Mouse (Mus musculus): Measurements from ENCODE around the gene Galk1.

The Galk1 gene

GRCm38 (mm10) chr11:116012262-116012947, at the start of gene Galk1:
Galk1 (minus strand) TSS chr11:116012719.
- peak; percentile 56 for DNase-seq (ENCODE audit: low read depth, low spot score)

- DNase-seq (ENCODE audit: low read depth, low spot score): no peak
Observed at GRCm38 (mm10) chr11:116061641-116062415, 49.3 kb upstream of the Galk1 start.

DNA sequence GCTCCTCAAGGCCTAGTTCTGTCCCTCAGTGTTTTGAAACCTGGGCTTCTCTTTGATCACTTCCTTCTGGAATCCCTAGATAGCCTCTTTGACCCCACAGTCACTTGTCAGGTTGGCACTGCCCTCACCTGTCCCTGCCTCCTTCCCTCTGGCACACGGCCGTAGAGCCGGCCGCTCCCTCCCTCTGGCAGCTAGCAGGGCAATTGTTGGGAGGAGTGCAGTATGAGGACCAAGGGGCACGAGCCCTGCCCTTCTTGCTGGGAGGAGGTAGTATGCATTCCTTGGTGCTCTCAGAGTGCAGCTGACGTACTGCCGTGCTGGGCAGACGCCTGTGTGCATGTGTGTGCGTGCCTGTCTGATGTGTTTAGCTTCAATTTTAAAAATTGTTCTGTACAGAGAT, 48.1 kb upstream of the Galk1 start:
- DNase-seq (ENCODE audit: low read depth, low spot score): no peak

- no peak for DNase-seq (ENCODE audit: low read depth, low spot score)
Observed at GRCm38 (mm10) chr11:116059691-116060025, 47.1 kb upstream of the Galk1 start.

- DNase-seq (ENCODE audit: low read depth, low spot score): no peak
Observed at GRCm38 (mm10) chr11:116058868-116059690, 46.6 kb upstream of the Galk1 start.

GRCm38 (mm10) chr11:116058022-116058614, 45.6 kb upstream of the Galk1 start:
- DNase-seq (ENCODE audit: low read depth, low spot score): no peak

GRCm38 (mm10) chr11:116057237-116057881, 44.8 kb upstream of the Galk1 start:
- DNase-seq (ENCODE audit: low read depth, low spot score): peak; percentile 29

- no peak for DNase-seq (ENCODE audit: low read depth, low spot score)
Observed at GRCm38 (mm10) chr11:116055873-116056272, 43.4 kb upstream of the Galk1 start.

DNA sequence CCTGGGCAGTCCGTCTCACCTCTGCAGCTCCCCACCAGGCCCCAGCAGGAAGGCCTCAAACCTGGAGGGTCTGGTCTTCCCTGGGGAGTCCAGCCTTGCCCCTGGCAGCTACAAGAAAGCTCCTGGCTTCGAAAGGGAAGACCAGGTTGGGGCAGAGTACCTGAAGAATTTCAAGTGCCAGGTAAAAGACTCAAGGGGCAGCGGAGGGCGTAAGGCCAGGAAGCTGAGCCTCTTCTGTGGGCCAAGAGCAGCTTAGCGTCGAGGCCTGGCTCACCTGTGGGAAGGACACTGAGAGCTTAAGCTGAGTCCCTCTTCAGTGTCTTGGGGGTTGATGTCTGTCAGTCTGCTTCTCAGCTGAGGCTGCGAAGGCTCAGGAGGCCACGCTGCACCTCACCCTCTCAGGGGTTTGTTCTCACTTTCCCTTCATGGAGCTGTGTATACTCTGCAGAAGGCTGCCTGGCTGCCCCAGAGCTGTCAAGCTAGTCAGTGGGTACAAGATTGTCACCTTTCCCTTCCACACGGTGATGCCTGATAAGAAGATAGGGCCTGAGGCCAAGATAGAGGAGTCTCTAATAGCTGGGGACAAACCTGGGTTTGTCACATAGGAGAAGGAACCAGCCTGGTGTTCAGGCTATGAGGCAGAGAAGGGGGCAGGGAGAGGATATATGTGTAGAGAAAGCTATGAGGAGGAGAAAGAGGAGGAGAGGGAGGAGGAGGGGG, 41.2 kb upstream of the Galk1 start:
- DNase-seq (ENCODE audit: low read depth, low spot score): no peak

DNA sequence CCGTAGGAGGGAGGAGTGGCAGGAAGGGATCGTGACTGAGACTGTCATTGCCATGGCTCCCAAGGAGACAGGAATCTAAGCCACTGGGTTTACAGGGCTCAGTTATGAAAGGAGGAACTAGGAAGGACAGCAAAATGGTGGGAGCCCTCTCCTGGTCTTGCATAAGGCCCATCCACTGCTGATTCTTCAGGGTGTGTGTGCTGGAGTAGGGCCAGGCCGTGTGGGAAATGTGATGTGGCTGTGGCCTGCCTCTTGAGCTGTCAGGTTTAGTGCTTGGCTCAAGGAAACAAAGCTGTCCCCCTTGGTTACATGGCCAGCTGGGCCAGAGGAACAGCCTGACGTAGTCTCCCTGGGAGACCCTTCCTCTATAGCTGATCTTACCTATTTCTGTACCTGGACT, 37.7 kb upstream of the Galk1 start:
- DNase-seq (ENCODE audit: low read depth, low spot score): no peak

- DNase-seq (ENCODE audit: low read depth, low spot score): no peak
Observed at GRCm38 (mm10) chr11:116049610-116050009, 37.1 kb upstream of the Galk1 start.

- no peak for DNase-seq (ENCODE audit: low read depth, low spot score)
Observed at GRCm38 (mm10) chr11:116045173-116045572, 32.7 kb upstream of the Galk1 start.

GRCm38 (mm10) chr11:116043286-116043685, 30.8 kb upstream of the Galk1 start:
- no peak for DNase-seq (ENCODE audit: low read depth, low spot score)

DNA sequence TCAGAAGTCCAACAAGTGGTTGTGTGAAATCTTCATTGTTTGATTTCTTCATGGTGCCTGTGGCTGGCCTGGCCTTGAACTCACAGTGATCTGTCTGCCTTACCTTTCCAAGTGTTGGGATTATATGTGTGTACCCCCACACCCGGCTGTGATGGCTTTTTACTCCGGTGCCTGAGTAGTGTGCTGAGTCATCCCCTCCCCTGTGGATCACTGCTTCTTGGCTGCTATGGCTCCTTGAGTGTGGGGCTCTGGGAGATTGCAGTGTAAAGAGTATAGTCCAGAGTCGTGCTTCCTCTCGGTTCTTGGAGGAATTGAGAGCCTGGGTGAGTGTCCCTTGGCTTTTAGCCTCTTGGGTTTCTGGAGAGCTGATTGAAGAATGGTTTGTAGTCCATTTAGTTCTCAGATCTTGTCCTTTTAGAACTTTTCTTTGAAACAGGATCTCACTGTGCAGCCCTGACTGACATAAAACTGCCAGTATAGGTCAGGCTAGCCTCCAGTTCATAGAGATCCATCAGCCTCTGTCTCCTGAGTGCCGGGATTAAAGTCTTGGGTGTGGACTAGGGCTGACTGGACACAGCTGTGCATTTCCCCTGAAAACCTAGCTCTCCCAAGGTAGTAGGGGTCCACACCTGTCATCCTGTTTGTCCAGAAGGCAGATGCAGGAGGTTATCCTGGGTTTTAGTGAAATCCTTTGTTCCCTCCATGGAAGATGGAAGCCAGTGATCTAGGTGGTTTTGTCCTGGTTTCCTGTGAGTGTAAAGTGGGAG, 30.0 kb upstream of the Galk1 start:
- no peak for DNase-seq (ENCODE audit: low read depth, low spot score)

DNA sequence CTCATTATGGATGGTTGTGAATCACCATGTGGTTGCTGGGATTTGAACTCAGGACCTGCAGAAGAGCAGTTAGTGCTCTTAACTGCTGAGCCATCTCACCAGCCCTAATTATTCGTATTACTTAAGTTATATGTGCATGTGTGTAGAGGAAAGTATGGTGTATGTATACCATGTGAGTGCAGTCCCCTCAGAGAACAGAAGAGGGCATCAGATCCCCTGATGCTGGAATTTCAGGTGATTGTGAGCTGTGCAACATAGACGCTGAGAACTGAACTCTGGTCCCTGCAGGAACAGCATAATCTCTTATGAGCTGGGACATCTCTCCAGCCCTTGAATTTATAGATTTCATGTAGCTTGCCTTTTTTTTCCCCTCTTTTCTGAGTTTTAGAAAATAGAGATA, 29.3 kb upstream of the Galk1 start:
- no peak for DNase-seq (ENCODE audit: low read depth, low spot score)

- DNase-seq (ENCODE audit: low read depth, low spot score): no peak
Observed at GRCm38 (mm10) chr11:116040593-116040992, 28.1 kb upstream of the Galk1 start.

DNA sequence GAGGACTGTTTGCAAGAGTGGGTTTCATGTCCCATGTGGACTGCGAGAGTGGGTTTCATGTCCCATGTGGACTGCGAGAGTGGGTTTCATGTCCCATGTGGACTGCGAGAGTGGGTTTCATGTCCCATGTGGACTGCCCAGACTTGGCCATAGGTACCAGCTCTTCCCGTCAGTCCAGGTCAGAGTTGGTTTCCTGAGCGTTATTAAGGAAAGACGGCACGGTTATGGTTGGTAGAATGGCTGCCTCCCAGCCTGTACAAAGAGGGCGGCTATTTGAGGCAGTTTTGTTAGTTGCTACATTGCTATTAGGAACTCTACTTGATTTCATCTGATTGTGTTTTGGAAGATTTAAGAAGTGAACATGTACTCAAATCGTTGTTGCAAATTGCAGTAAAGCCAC, 25.3 kb upstream of the Galk1 start:
- no peak for DNase-seq (ENCODE audit: low read depth, low spot score)

GRCm38 (mm10) chr11:116036671-116037070, 24.2 kb upstream of the Galk1 start:
- no peak for DNase-seq (ENCODE audit: low read depth, low spot score)

GRCm38 (mm10) chr11:116034584-116034983, 22.1 kb upstream of the Galk1 start:
- DNase-seq (ENCODE audit: low read depth, low spot score): no peak
